Mouse (Mus musculus): Measurements from ENCODE around the gene Cfap97d1. TPM values are rescaled to one million over a fixed set of nuclear protein-coding genes. Genes with fewer than 3 reads are reported as not detected.
A peak's percentile ranks its signal among the peaks of the same experiment; 100 is the strongest.

Gene Cfap97d1
- polyA plus RNA-seq, 1 experiment from 2014 or later = not detected

DNA sequence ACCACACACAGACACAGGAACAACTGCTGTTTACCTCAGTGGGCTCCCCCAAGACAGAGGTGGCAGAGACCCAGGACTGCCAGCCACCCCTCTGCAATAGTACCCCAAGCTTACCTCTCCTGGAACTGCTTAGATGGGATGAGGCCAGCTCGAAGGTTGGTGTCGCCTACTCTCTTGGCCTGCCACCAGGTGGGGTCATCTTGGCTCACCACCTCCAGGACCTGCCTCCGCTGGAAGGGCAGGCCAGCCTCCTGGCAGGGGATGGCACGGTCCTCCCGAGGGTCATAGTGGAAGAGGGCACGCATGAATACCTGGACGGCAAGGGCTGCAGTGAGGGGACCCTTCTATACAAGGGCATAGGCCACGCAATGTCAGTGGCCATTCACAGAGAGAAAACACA lies 29.1 kb downstream of the Cfap97d1 start:
- Histone ChIP-seq H3K27ac (no peak overlapping the region), H3K4me3 (no peak overlapping the region), H3K4me2 (no peak overlapping the region), H3K36me3 (no peaks in the 10 kb centered on the region), H3K27me3 (no peaks in the 10 kb centered on the region), H3K9ac (no peak overlapping the region), H3K4me1 (peaks cover 4% of the 10 kb centered on the region; the same call in 1 of the 2 replicates), H3K9me3 (no peaks in the 10 kb centered on the region)
- WGBS = 78% methylated on average over 8 of the region's 8 CpGs
- ATAC-seq (ENCODE audit: borderline replicate concordance, extremely low read depth, low FRiP score, low TSS enrichment) = no peak

DNA sequence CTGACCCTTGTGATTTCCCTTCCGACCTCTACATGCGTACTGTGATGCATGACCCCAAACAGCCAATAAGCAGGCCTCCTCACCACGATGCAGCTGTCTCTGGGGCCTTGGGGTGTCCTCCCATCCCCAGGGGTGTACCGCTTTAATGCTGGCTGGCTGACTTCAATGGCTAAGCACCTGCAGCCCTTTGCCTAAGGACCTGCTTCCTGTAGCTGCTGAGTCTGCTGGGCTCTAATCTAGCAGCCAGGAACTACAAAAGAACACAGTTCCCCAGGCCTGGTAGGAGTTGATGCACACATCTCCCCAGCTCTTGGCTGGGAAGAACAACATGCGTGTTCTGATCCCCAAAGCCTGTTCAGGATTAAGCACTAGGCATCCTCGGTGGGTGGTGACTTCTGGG lies 31.4 kb downstream of the Cfap97d1 start:
- Histone ChIP-seq H3K4me3 (no peak overlapping the region), H3K4me1 (no peaks in the 10 kb centered on the region), H3K4me2 (no peak overlapping the region), H3K27ac (no peak overlapping the region), H3K36me3 (no peaks in the 10 kb centered on the region), H3K27me3 (no peaks in the 10 kb centered on the region), H3K9ac (no peak overlapping the region), H3K9me3 (no peaks in the 10 kb centered on the region)
- WGBS = 69% methylated on average over 6 of the region's 6 CpGs
- no peak for ATAC-seq (ENCODE audit: borderline replicate concordance, extremely low read depth, low FRiP score, low TSS enrichment)

DNA sequence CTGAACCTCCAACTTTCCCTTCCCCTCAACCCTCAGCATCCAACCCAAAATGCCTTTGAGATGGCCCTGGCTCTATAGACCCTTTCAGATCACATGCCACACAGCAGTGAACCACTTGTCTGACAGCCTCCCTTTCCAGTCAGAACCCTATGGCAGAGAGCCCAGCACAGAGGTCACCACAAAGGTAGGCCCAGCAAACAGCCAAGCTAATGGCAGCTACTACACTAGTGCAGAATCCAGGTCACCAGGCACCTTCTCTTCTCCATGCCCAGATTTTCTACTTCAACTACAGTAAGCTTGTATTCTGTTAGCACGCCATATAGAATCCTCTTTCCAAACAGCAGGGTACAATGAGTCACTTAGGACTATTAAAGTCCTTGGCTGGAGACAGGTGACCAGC lies 32.1 kb downstream of the Cfap97d1 start:
- ATAC-seq (ENCODE audit: borderline replicate concordance, extremely low read depth, low FRiP score, low TSS enrichment) = no peak
- Histone ChIP-seq H3K36me3 (no peaks in the 10 kb centered on the region), H3K27me3 (no peaks in the 10 kb centered on the region), H3K4me3 (no peak overlapping the region), H3K4me2 (no peak overlapping the region), H3K27ac (no peak overlapping the region), H3K4me1 (no peaks in the 10 kb centered on the region), H3K9me3 (no peaks in the 10 kb centered on the region), H3K9ac (no peak overlapping the region)
- WGBS = 90% methylated on average over 1 of the region's 1 CpGs

DNA sequence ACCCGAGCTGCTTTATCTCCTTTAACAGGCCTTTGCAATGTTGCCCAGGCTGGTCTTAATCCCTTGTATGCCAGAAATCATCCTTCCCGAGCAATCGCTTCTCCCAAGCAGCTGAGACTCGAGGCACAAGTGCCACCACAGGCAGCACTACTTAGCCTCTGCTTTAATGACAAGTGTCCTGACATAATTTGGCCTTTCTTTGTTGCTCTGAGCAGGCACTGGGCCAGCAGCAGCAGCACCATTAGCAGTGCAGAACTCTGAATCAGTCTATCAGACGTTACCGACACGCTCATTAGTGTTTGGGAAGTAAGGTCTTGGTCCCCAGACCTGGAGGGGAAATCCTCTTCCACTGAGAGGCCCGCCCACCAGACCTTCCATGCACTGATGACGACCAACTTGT lies 35.7 kb downstream of the Cfap97d1 start:
- H3K9ac ChIP-seq = no peak overlapping the region
- no peak overlapping the region for H3K27ac ChIP-seq
- no peaks in the 10 kb centered on the region for H3K9me3 ChIP-seq
- no peaks in the 10 kb centered on the region for H3K27me3 ChIP-seq
- no peaks in the 10 kb centered on the region for H3K4me1 ChIP-seq
- H3K4me3 ChIP-seq = no peak overlapping the region
- H3K36me3 ChIP-seq = no peaks in the 10 kb centered on the region
- no peak overlapping the region for H3K4me2 ChIP-seq
- WGBS = 75% methylated on average over 9 of the region's 9 CpGs
- ATAC-seq (ENCODE audit: borderline replicate concordance, extremely low read depth, low FRiP score, low TSS enrichment) = no peak

DNA sequence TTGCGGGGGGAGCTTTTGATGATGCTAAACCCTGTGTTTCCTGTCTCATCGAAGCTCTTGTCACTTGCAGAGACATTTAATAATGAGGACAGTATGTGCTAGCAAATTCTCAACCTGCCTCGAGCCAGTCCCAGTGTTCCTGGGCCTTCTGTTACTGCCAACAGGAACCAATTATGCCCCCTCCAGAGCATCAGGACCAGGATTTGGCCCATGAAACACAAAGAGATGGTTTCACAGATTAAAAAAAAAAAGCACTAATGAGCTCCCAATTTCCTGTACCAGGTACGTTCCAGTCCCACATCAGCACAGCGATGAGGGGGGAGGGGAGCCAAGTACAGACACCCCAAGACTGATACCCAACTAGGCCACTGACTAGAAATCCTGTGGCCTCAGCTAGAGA lies 37.1 kb downstream of the Cfap97d1 start:
- Histone ChIP-seq H3K27me3 (peaks cover 13% of the 10 kb centered on the region; the same call in 1 of the 2 replicates), H3K27ac (no peak overlapping the region), H3K4me2 (no peak overlapping the region), H3K4me1 (peaks cover 4% of the 10 kb centered on the region; the same call in 1 of the 2 replicates), H3K4me3 (no peak overlapping the region), H3K9ac (no peak overlapping the region), H3K9me3 (no peaks in the 10 kb centered on the region), H3K36me3 (no peaks in the 10 kb centered on the region)
- no peak for ATAC-seq (ENCODE audit: borderline replicate concordance, extremely low read depth, low FRiP score, low TSS enrichment)
- WGBS = 77% methylated on average over 5 of the region's 5 CpGs

DNA sequence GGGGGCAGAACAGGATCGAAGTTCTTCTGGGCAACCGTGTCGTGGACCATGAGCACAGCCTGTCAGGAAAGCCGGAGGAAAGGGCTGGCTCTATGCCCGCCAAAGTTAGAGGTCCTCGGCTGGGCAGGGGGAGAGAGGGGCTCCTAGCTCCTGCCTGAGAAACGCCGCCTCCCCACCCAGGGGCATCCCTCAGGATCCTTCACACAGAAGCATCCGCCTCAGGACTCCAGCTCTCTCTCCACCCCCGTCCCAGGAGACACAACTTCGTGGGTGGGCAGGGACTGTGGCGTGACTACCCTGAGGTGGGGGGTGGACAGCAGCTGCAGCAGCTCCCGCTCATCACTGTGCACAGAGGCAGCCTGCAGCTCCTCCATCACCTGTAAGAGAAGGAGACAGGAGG lies 39.3 kb downstream of the Cfap97d1 start:
- WGBS = 69% methylated on average over 13 of the region's 13 CpGs
- Histone ChIP-seq H3K9ac (no peak overlapping the region), H3K27me3 (peaks cover 13% of the 10 kb centered on the region; the same call in 1 of the 2 replicates), H3K4me2 (no peak overlapping the region), H3K27ac (no peak overlapping the region), H3K4me3 (no peak overlapping the region), H3K9me3 (no peaks in the 10 kb centered on the region), H3K4me1 (peaks cover 13% of the 10 kb centered on the region; the same call in 1 of the 2 replicates), H3K36me3 (no peaks in the 10 kb centered on the region)
- ATAC-seq (ENCODE audit: borderline replicate concordance, extremely low read depth, low FRiP score, low TSS enrichment) = no peak

DNA sequence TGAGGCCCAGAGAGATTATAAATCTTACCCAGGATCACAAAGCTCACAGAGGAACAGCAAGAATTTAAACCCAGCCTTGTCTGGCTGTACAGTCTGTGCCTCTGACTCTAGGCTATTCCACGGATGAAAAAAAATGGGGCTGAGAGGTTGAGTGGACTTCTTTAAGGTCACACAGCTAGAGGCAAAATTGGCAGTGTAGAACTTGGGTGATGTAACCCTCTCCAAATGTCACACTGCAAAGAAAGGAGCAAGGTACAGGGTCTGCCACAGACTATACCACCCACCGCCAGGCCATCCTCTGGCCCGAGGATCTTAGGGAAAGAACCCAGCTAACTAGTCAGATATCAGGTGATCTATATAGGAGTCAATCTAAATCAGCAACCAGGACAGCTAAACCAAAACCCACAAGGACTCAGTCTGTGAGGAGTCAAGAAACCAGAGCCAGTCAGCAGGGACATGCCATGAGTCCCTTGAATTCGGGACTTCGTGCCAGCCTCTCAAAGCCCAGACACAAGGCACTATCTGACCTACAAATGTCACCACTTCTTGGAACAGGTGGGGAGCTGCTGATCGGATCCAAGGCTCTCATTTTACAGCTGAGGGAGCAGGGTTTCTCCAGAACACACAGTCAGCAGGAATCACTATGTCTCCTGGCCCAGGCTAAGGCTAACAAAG lies 40.1 kb downstream of the Cfap97d1 start:
- no peak overlapping the region for H3K27ac ChIP-seq
- no peaks in the 10 kb centered on the region for H3K36me3 ChIP-seq
- 84% methylated on average over 6 of the region's 6 CpGs for WGBS
- H3K27me3 ChIP-seq = peaks cover 13% of the 10 kb centered on the region; the same call in 1 of the 2 replicates
- no peak overlapping the region for H3K4me3 ChIP-seq
- no peak for ATAC-seq (ENCODE audit: borderline replicate concordance, extremely low read depth, low FRiP score, low TSS enrichment)
- no peaks in the 10 kb centered on the region for H3K9me3 ChIP-seq
- H3K9ac ChIP-seq = no peak overlapping the region
- peaks cover 13% of the 10 kb centered on the region; the same call in 1 of the 2 replicates for H3K4me1 ChIP-seq
- H3K4me2 ChIP-seq = no peak overlapping the region

DNA sequence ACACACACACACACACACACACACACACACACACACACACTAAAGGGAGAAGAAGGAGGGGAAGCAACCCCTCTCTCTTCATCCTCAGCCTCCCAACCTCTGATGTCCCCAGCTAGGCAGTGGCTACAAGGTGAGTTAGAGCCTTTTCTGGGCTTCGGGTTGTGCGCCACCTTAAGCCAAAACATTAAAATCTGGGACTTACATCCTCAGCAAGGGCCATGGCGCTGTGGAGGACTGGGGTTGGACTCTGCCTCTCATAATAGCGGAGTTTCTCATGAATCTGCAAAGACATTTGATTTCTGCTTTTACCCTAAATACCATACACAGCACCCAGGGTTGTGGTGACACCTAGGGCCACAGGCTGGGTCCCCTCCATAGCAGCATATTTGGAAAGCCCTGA lies 40.8 kb downstream of the Cfap97d1 start:
- Histone ChIP-seq H3K9ac (no peak overlapping the region), H3K4me2 (no peak overlapping the region), H3K27me3 (peaks cover 13% of the 10 kb centered on the region; the same call in 1 of the 2 replicates), H3K4me1 (peaks cover 13% of the 10 kb centered on the region; the same call in 1 of the 2 replicates), H3K9me3 (no peaks in the 10 kb centered on the region), H3K36me3 (no peaks in the 10 kb centered on the region), H3K27ac (no peak overlapping the region), H3K4me3 (no peak overlapping the region)
- WGBS = 86% methylated on average over 4 of the region's 4 CpGs
- no peak for ATAC-seq (ENCODE audit: borderline replicate concordance, extremely low read depth, low FRiP score, low TSS enrichment)

DNA sequence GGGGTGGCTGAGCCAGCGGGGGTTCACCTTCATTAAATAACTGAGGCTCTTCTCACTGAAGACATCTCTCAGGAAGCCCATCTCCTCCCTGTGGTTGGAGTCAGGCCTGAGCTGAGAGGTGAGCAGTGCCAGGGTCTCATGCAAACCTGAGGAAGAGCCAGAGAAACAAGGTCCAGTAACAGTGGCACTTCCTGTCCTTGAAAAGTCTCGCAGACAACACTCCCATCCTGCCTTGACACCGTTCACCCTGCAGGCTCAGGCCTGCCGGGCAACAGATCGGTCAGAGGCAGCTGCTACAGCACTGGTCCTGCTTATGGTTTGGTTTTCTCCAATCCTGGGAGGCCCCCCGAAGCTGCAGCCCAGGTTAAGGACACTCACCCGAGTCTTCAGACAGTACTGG lies 41.3 kb downstream of the Cfap97d1 start:
- 58% methylated on average over 7 of the region's 7 CpGs for WGBS
- H3K27me3 ChIP-seq = peaks cover 13% of the 10 kb centered on the region; the same call in 1 of the 2 replicates
- ATAC-seq (ENCODE audit: borderline replicate concordance, extremely low read depth, low FRiP score, low TSS enrichment) = no peak
- no peak overlapping the region for H3K27ac ChIP-seq
- H3K4me3 ChIP-seq = no peak overlapping the region
- no peak overlapping the region for H3K9ac ChIP-seq
- peaks cover 13% of the 10 kb centered on the region; the same call in 1 of the 2 replicates for H3K4me1 ChIP-seq
- H3K9me3 ChIP-seq = no peaks in the 10 kb centered on the region
- H3K4me2 ChIP-seq = no peak overlapping the region; the same call in 1 of the 2 replicates
- no peaks in the 10 kb centered on the region for H3K36me3 ChIP-seq

DNA sequence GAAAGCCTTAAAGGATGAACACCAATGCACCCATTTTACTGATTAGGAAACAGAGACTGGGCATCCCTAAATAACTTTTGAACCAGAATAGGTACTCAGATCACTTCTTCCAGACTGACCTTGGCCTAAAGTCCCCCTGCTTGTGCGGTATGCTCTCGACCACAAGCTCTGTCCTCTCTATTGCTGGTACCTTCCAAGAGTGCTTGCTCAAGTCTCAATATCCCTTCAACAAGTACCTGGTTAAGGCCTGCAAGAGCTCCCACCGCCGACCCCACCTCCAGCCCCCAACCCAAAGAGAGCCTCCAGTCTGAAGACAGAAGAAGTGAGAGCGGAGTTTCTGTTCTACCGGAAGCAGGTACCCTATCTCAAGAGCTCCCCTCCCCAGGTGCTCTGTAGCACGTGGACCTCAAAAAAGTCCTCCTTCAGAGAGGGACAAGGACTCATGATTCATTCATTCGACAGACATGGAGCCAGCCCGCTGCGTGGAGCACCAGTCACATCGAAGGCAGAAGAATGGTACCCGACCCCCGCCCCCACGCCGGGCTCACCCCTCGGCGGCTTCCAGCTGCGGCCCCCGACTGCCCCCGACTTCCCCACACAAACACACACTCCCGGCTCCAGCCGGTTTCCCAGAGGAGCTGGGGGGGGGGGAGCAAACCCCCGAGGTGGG lies 42.0 kb downstream of the Cfap97d1 start:
- Histone ChIP-seq H3K27ac (0 out of 2 replicates have a peak overlapping the region, but pooled peaks have one; percentile 1), H3K4me2 (peak overlapping the region; percentile 99), H3K4me3 (peak overlapping the region; percentile 66), H3K9me3 (no peaks in the 10 kb centered on the region), H3K27me3 (peaks cover 13% of the 10 kb centered on the region; the same call in 1 of the 2 replicates), H3K36me3 (no peaks in the 10 kb centered on the region), H3K4me1 (peaks cover 13% of the 10 kb centered on the region; the same call in 1 of the 2 replicates), H3K9ac (peak overlapping the region; percentile 57)
- ATAC-seq (ENCODE audit: borderline replicate concordance, extremely low read depth, low FRiP score, low TSS enrichment) = peak; percentile 3; the same call in 1 of the 2 replicates
- 2% methylated on average over 22 of the region's 23 CpGs for WGBS

DNA sequence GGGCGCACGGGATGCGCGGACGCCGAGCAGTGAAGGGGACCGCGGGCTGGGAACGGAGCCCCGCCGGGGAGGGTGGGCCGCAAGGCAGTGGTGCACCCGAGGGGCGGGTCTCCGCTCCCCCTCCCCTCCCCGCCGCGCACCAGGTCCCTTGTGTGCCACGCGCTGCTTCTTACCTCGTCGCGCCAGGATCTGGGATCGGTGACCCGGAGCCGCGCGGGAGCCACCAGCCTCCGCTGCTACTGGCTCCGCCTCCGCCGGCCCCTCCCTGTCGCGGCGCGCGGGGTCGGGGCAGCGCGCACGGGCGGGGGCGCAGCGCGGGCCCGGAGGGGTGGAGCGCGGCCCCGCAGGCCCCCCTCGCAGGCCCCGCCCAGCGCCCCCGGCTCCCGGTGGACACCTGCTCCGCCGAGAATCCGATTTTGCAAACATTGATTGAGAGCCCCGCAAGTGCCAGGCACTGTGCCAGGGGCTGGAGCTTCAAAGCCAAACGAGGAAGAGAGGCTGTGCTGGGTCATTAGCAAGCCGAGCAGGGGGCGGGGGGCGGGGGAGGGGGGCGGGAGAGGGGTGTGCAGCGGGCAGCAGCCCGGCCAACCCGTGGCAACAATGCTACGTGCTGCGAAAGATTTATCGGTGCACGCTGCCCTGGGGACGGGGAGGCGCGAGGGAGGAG lies 42.7 kb downstream of the Cfap97d1 start:
- Histone ChIP-seq H3K36me3 (no peaks in the 10 kb centered on the region), H3K9ac (peak overlapping the region; percentile 57), H3K4me3 (peak overlapping the region; percentile 66), H3K4me2 (peak overlapping the region; percentile 99), H3K27me3 (peaks cover 13% of the 10 kb centered on the region; the same call in 1 of the 2 replicates), H3K4me1 (peaks cover 13% of the 10 kb centered on the region; the same call in 1 of the 2 replicates), H3K27ac (peak overlapping the region; percentile 1; the same call in 1 of the 2 replicates), H3K9me3 (no peaks in the 10 kb centered on the region)
- peak; percentile 89 for ATAC-seq (ENCODE audit: borderline replicate concordance, extremely low read depth, low FRiP score, low TSS enrichment)
- WGBS = 1% methylated on average over 45 of the region's 73 CpGs
